Mouse (Mus musculus): ENCODE results near the gene Neurl1a. TPM values are rescaled to one million over a fixed set of nuclear protein-coding genes. Genes with fewer than 3 reads are reported as not detected.

Neurl1a gene
- total RNA-seq, 1 experiment: 10.2 TPM

GRCm38 (mm10) chr19:47142438-47142837, 36.2 kb upstream of the Neurl1a start:
- Histone ChIP-seq H3K9ac (ENCODE audit: insufficient read depth, low read depth, low read length, poor library complexity, severe bottlenecking) (no peak overlapping the region), H3K27ac (ENCODE audit: insufficient read depth, low read depth, low read length, poor library complexity, severe bottlenecking) (no peak overlapping the region), H3K9me3 (ENCODE audit: control insufficient read depth, insufficient read depth, low read depth, low read length) (no peaks in the 10 kb centered on the region), H3K4me1 (ENCODE audit: control insufficient read depth in 2 of 2, insufficient read depth in 2 of 2, low read length in 2 of 2, poor library complexity in 1 of 2) (peaks cover 5 to 30% of the 10 kb centered on the region in 2 experiments; a peak in 3 of 4 replicates), H3K4me3 (ENCODE audit: insufficient read depth in 1 of 2, low read depth in 1 of 2, low read length in 2 of 2, poor library complexity in 1 of 2, severe bottlenecking in 1 of 2) (no peak overlapping the region), H3K36me3 (ENCODE audit: control insufficient read depth, insufficient read depth, low read length, poor library complexity, severe bottlenecking) (no peaks in the 10 kb centered on the region)
- TF ChIP-seq ZNF384 (IDR thresholded peaks at IDR 0.05; ENCODE audit: low read depth, low read length) (no peak), HCFC1 (IDR thresholded peaks at IDR 0.05; ENCODE audit: borderline replicate concordance, insufficient read depth, low read length) (no peak), CHD2 (IDR thresholded peaks at IDR 0.05; ENCODE audit: low read depth, low read length) (no peak), ZC3H11A (IDR thresholded peaks at IDR 0.05; ENCODE audit: borderline replicate concordance, low read depth, low read length) (no peak), MAFK (IDR thresholded peaks at IDR 0.05; ENCODE audit: insufficient read depth, low read depth, low read length) (no peak)
- in situ Hi-C loops (cut with MboI; ENCODE audit: low sequenced_read_pairs in 2 of 2, unreplicated experiment in 2 of 2): no loop called here
- no peak for DNase-seq (ENCODE audit: low read depth, low spot score)

- Histone ChIP-seq H3K27ac (ENCODE audit: insufficient read depth, low read depth, low read length, poor library complexity, severe bottlenecking) (no peak within 1 kb of the TSS), H3K9ac (ENCODE audit: insufficient read depth, low read depth, low read length, poor library complexity, severe bottlenecking) (no peak within 1 kb of the TSS), H3K4me1 (ENCODE audit: control insufficient read depth in 2 of 2, insufficient read depth in 2 of 2, low read length in 2 of 2, poor library complexity in 1 of 2) (peaks cover 5 to 19% of the 10 kb centered on the region in 2 experiments; a peak in 2 of 4 replicates), H3K9me3 (ENCODE audit: control insufficient read depth, insufficient read depth, low read depth, low read length) (no peaks in the 10 kb centered on the region), H3K36me3 (ENCODE audit: control insufficient read depth, insufficient read depth, low read length, poor library complexity, severe bottlenecking) (no peaks in the 10 kb centered on the region), H3K4me3 (ENCODE audit: insufficient read depth in 1 of 2, low read depth in 1 of 2, low read length in 2 of 2, poor library complexity in 1 of 2, severe bottlenecking in 1 of 2) (no peak within 1 kb of the TSS)
- no peak for DNase-seq (ENCODE audit: low read depth, low spot score)
- no peak for TF ChIP-seq ZC3H11A (IDR thresholded peaks at IDR 0.05; ENCODE audit: borderline replicate concordance, low read depth, low read length)
- no peak for TF ChIP-seq HCFC1 (IDR thresholded peaks at IDR 0.05; ENCODE audit: borderline replicate concordance, insufficient read depth, low read length)
- TF ChIP-seq MAFK (IDR thresholded peaks at IDR 0.05; ENCODE audit: insufficient read depth, low read depth, low read length): no peak
- no peak for TF ChIP-seq ZNF384 (IDR thresholded peaks at IDR 0.05; ENCODE audit: low read depth, low read length)
- no peak for TF ChIP-seq CHD2 (IDR thresholded peaks at IDR 0.05; ENCODE audit: low read depth, low read length)
- in situ Hi-C loops (cut with MboI; ENCODE audit: low sequenced_read_pairs in 2 of 2, unreplicated experiment in 2 of 2): no loop called here
These were observed 34.5 kb upstream of the Neurl1a start, which contains the start of gene Calhm1 for GRCm38 (mm10) chr19:47144154-47144553. TSS of gene Calhm1 (minus strand) at chr19:47144254.

- H3K4me3 ChIP-seq (ENCODE audit: insufficient read depth in 1 of 2, low read depth in 1 of 2, low read length in 2 of 2, poor library complexity in 1 of 2, severe bottlenecking in 1 of 2): no peak overlapping the region
- no peak for DNase-seq (ENCODE audit: low read depth, low spot score)
- no peak overlapping the region for H3K9ac ChIP-seq (ENCODE audit: insufficient read depth, low read depth, low read length, poor library complexity, severe bottlenecking)
- peaks cover 0 to 26% of the 10 kb centered on the region in 2 experiments; a peak in 3 of 4 replicates for H3K4me1 ChIP-seq (ENCODE audit: control insufficient read depth in 2 of 2, insufficient read depth in 2 of 2, low read length in 2 of 2, poor library complexity in 1 of 2)
- H3K27ac ChIP-seq (ENCODE audit: insufficient read depth, low read depth, low read length, poor library complexity, severe bottlenecking): no peak overlapping the region
- in situ Hi-C loops (cut with MboI; ENCODE audit: low sequenced_read_pairs in 2 of 2, unreplicated experiment in 2 of 2): no loop called here
- H3K36me3 ChIP-seq (ENCODE audit: control insufficient read depth, insufficient read depth, low read length, poor library complexity, severe bottlenecking): no peaks in the 10 kb centered on the region
- no peaks in the 10 kb centered on the region for H3K9me3 ChIP-seq (ENCODE audit: control insufficient read depth, insufficient read depth, low read depth, low read length)
- no peak for TF ChIP-seq MAFK (IDR thresholded peaks at IDR 0.05; ENCODE audit: insufficient read depth, low read depth, low read length)
- no peak for TF ChIP-seq ZNF384 (IDR thresholded peaks at IDR 0.05; ENCODE audit: low read depth, low read length)
- no peak for TF ChIP-seq ZC3H11A (IDR thresholded peaks at IDR 0.05; ENCODE audit: borderline replicate concordance, low read depth, low read length)
- no peak for TF ChIP-seq CHD2 (IDR thresholded peaks at IDR 0.05; ENCODE audit: low read depth, low read length)
- no peak for TF ChIP-seq HCFC1 (IDR thresholded peaks at IDR 0.05; ENCODE audit: borderline replicate concordance, insufficient read depth, low read length)
These were observed 30.3 kb upstream of the Neurl1a start for GRCm38 (mm10) chr19:47148267-47148847.

DNA sequence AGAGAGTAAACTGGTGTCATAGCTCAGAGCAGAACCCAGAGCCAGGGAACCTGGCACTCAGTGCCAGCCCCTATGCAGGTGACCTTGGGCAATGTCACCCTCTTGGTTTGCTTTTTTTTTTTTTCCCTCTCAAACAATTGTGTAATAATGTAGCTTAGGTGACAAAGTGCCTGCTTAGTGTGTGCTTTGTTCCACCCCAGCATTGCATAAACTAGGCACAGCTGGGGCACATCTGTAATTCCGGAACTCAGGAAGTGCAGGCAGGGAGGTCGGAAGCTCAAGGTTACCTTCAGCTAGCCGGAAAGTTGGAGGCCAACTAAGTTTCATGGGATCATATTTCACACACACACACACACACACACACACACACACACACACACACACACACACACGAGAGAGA, 28.8 kb upstream of the Neurl1a start:
- in situ Hi-C loops (cut with MboI; ENCODE audit: low sequenced_read_pairs in 2 of 2, unreplicated experiment in 2 of 2): no loop called here
- no peak for DNase-seq (ENCODE audit: low read depth, low spot score)

More for the DNA sequence above, 28.8 kb upstream of the Neurl1a start:
- Histone ChIP-seq H3K27ac (ENCODE audit: insufficient read depth, low read depth, low read length, poor library complexity, severe bottlenecking) (peak overlapping the region; percentile 54; the same call in 1 of the 2 replicates), H3K9ac (ENCODE audit: insufficient read depth, low read depth, low read length, poor library complexity, severe bottlenecking) (no peak overlapping the region), H3K9me3 (ENCODE audit: control insufficient read depth, insufficient read depth, low read depth, low read length) (no peaks in the 10 kb centered on the region), H3K36me3 (ENCODE audit: control insufficient read depth, insufficient read depth, low read length, poor library complexity, severe bottlenecking) (no peaks in the 10 kb centered on the region), H3K4me3 (ENCODE audit: insufficient read depth in 1 of 2, low read depth in 1 of 2, low read length in 2 of 2, poor library complexity in 1 of 2, severe bottlenecking in 1 of 2) (no peak overlapping the region), H3K4me1 (ENCODE audit: control insufficient read depth in 2 of 2, insufficient read depth in 2 of 2, low read length in 2 of 2, poor library complexity in 1 of 2) (peaks cover 0 to 21% of the 10 kb centered on the region in 2 experiments; a peak in 3 of 4 replicates)
- no peak for TF ChIP-seq ZC3H11A (IDR thresholded peaks at IDR 0.05; ENCODE audit: borderline replicate concordance, low read depth, low read length)
- TF ChIP-seq ZNF384 (IDR thresholded peaks at IDR 0.05; ENCODE audit: low read depth, low read length): peak; percentile 90
